Mouse (Mus musculus) forebrain, embryonic 11.5 days (tissue): ENCODE results near the gene Hc. TPM values are rescaled to one million over a fixed set of nuclear protein-coding genes. Genes with fewer than 3 reads are reported as not detected.

Source experiments
- ATAC-seq: fragments of 200-750 bp; cut with Nextera tagmentation; replicated peaks from 2 replicates; pipeline ENCODE4 v1.8.0; 2017; ENCODE audit warnings: moderate TSS enrichment; ENCODE audit not compliant: low FRiP score
- DNase-seq: peaks from one replicate; pipeline ENCODE4 v3.0.0-alpha.2; 2017; ENCODE audit warnings: low spot score
- H3K27ac ChIP-seq: fragments of 300-500 bp; sonication (generic); 2 replicates; pipeline ENCODE4 v1.5.1; 2014; ENCODE audit warnings: low read depth, low read length
- H3K27me3 ChIP-seq: fragments of 300-500 bp; sonication (generic); 2 replicates; pipeline ENCODE4 v1.6.1; 2014; ENCODE audit warnings: mild to moderate bottlenecking, low read length, mixed read lengths; ENCODE audit not compliant: control insufficient read depth, insufficient read depth
- H3K36me3 ChIP-seq: fragments of 300-500 bp; sonication (generic); 2 replicates; pipeline ENCODE4 v1.6.1; 2014; ENCODE audit warnings: mild to moderate bottlenecking, low read length, moderate library complexity, mixed read lengths; ENCODE audit not compliant: control insufficient read depth, insufficient read depth
- H3K4me1 ChIP-seq: fragments of 300-500 bp; sonication (generic); replicated peaks from 2 replicates; pipeline ENCODE4 v1.6.1; 2014; ENCODE audit warnings: low read length, mixed read lengths; ENCODE audit not compliant: control insufficient read depth, insufficient read depth
- H3K4me2 ChIP-seq: fragments of 300-500 bp; sonication (generic); 2 replicates; pipeline ENCODE4 v1.6.1; 2014; ENCODE audit warnings: low read depth, mild to moderate bottlenecking, low read length, moderate library complexity, mixed read lengths; ENCODE audit not compliant: severe bottlenecking
- H3K4me3 ChIP-seq: fragments of 300-500 bp; sonication (generic); 2 replicates; pipeline ENCODE4 v1.5.1; 2014; ENCODE audit warnings: low read depth, low read length
- H3K9ac ChIP-seq: fragments of 300-500 bp; sonication (generic); 2 replicates; pipeline ENCODE4 v1.6.1; 2014; ENCODE audit warnings: low read length
- H3K9me3 ChIP-seq: fragments of 300-500 bp; sonication (generic); 2 replicates; pipeline ENCODE4 v1.6.1; 2016; ENCODE audit warnings: low read length, mixed read lengths; ENCODE audit not compliant: control insufficient read depth
- WGBS: fragments of 180-500 bp; shearing (Covaris S2); extraction: QIAGEN DNeasy Blood & Tissue Kit; methylation state at CpG from one replicate; pipeline ENCODE4 v1.1.7; 2014; 5-methylcytosine and 5-hydroxymethylcytosine counted together
- polyA plus RNA-seq: library from polyadenylated mRNA; unstranded; fragments of >200 nt; fragmentation: Nextera tagmentation; extraction: Ambion mirVana; gene quantifications from 2 replicates; pipeline ENCODE4 v1.2.1, GENCODE M21; 2014

Hc gene
- polyA plus RNA-seq, 1 experiment from 2014 or later = 0.76 TPM

DNA sequence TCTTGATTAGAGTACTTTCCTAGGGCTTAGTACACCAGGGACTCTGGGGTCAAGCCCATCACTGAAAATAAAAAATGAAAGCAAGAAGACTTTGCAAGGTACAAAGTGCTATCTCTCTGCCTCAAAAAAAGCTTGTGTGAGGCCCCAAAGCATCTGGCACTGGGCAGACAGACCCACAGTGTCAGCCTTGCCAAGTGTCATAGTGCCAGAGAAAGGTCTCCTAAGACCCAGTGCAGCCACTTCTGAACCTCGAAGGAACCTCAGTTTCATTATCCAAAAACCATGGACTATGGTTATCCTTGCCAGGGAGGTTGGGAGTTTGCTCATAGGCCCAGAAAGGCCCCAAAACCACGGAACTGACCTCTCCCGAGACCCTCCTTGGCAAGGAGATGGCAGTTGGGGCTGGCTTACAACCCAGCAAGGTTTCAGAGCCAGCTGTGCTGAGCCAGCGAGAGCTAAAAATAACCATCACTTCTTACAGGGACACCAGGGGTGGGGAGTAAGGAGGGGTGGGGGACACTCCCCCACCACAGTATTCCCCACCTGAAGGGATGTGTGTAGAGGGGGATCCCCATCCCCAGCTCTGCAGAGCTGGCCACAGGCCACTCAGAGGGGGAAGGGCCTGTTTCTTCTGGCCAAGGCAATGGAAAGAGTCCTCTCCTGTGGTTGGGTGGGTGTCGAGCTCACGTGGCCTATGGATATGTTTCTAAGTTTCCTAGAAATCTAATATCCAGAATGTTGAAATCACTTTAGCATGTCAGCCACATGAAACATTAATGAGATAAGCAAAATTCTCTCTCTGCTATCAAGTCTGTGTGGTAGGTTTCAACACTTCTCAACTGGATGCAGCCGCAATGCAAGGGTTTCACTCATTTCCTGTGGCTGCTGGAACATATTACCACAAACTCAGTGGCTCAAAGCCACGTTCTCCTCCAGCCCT is 122.7 kb downstream of the Hc start:
- H3K4me3 ChIP-seq = no peak overlapping the region
- H3K4me2 ChIP-seq = no peak overlapping the region
- no peak overlapping the region for H3K9ac ChIP-seq
- 0 out of 2 replicates have a peak, but pooled peaks cover 3% of the 10 kb centered on the region for H3K4me1 ChIP-seq
- H3K9me3 ChIP-seq = no peaks in the 10 kb centered on the region
- no peaks in the 10 kb centered on the region for H3K27me3 ChIP-seq
- ATAC-seq (no peak), DNase-seq (no peak)
- 82% methylated on average over 8 of the region's 8 CpGs for WGBS
- no peak overlapping the region for H3K27ac ChIP-seq
- H3K36me3 ChIP-seq = no peaks in the 10 kb centered on the region

GRCm38 (mm10) chr2:34937460-34937859 is 123.8 kb downstream of the Hc start:
- H3K9me3 ChIP-seq = no peaks in the 10 kb centered on the region
- no peak overlapping the region for H3K4me3 ChIP-seq
- H3K4me1 ChIP-seq = 0 out of 2 replicates have a peak, but pooled peaks cover 3% of the 10 kb centered on the region
- H3K9ac ChIP-seq = no peak overlapping the region
- no peak overlapping the region for H3K4me2 ChIP-seq
- H3K27ac ChIP-seq = no peak overlapping the region
- ATAC-seq (no peak), DNase-seq (no peak)
- 40% methylated on average over 5 of the region's 5 CpGs for WGBS
- H3K36me3 ChIP-seq = no peaks in the 10 kb centered on the region
- no peaks in the 10 kb centered on the region for H3K27me3 ChIP-seq

Other genes starting within 250 kb of the Hc start
- gene Fbxw2, start 235.1 kb downstream of the Hc start, polyA plus RNA-seq = 81.2 and 82.4 TPM in 2 replicates
- gene Gm34653, start 228.4 kb downstream of the Hc start, polyA plus RNA-seq = not detected in 2 replicates
- not detected in 2 replicates for gene Cutal, start 187.0 kb downstream of the Hc start, polyA plus RNA-seq
- gene Psmd5, start 186.5 kb downstream of the Hc start, polyA plus RNA-seq = 117 and 127 TPM in 2 replicates
- 4.4 and 6.5 TPM in 2 replicates for gene Phf19, start 147.4 kb downstream of the Hc start, polyA plus RNA-seq
- gene Traf1, start 99.7 kb downstream of the Hc start, polyA plus RNA-seq = 0.33 and 0.37 TPM in 2 replicates
- gene AI182371, start 40.1 kb upstream of the Hc start, polyA plus RNA-seq = 0.17 TPM in 1 of 2 replicates, not detected in the other
- 36.9 and 42.0 TPM in 2 replicates for gene Cntrl, start 48.1 kb upstream of the Hc start, polyA plus RNA-seq
- gene Rab14, start 139.7 kb upstream of the Hc start, polyA plus RNA-seq = 249 and 271 TPM in 2 replicates
- 28.0 and 33.4 TPM in 2 replicates for gene Gsn, start 194.9 kb upstream of the Hc start, polyA plus RNA-seq